Mouse (Mus musculus) kidney, adult 10 weeks (tissue): ENCODE results near the gene Mgat2. TPM values are rescaled to one million over a fixed set of nuclear protein-coding genes. Genes with fewer than 3 reads are reported as not detected.

Experiments
- polyA plus RNA-seq: library from polyadenylated mRNA; stranded (reverse); fragments of 350-450 nt; fragmentation: Illumina TruSeq; extraction: RNeasy Lipid Tissue Mini Kit (QIAGEN cat#74804); gene quantifications from one replicate; pipeline ENCODE4 v1.2.3, GENCODE M21; 2014; ENCODE audit warnings: low read depth, low replicate concordance

The Mgat2 gene
- polyA plus RNA-seq = 195 TPM

DNA sequence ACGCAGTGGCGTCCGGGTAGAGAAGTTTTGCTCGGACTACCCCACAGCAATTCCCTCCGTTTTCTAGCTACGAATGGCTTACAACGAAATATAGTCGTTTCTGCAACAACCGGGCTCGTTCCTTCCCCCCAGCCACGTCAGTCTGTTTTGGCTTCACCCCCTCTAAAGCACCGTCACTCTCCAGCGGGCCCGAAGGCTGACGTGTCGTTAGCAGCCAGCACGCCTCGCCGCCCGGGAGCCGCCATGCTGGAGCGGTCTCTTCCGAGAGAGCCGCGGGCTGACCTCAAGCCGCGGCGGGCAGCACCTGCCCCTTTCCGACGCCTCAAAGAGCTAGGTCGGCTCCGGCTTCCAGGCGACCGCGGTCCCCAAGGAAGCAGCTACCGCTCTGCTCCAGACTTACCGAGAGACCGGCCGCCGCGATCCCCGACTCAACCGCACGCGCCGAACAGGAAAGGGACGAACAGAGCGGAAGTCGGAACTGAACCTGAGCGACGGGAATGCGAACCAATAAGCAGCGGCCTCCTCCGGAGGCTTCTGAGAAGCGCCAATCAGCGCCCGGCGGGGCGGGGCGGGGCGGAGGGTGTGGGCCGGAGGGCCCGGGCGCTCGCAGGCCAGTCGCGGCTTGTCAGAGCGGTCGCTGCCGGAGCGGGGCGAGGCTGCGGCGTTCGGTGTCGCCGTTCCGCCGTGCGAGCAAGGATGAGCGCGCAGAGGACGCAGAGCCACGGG is at the start of gene Mgat2, which contains the start of gene Rpl36al:
Mgat2 (plus strand) TSS at position 575 of the 726 bp plus-strand sequence.
Rpl36al (minus strand) TSS at position 501 of the 726 bp plus-strand sequence.

DNA sequence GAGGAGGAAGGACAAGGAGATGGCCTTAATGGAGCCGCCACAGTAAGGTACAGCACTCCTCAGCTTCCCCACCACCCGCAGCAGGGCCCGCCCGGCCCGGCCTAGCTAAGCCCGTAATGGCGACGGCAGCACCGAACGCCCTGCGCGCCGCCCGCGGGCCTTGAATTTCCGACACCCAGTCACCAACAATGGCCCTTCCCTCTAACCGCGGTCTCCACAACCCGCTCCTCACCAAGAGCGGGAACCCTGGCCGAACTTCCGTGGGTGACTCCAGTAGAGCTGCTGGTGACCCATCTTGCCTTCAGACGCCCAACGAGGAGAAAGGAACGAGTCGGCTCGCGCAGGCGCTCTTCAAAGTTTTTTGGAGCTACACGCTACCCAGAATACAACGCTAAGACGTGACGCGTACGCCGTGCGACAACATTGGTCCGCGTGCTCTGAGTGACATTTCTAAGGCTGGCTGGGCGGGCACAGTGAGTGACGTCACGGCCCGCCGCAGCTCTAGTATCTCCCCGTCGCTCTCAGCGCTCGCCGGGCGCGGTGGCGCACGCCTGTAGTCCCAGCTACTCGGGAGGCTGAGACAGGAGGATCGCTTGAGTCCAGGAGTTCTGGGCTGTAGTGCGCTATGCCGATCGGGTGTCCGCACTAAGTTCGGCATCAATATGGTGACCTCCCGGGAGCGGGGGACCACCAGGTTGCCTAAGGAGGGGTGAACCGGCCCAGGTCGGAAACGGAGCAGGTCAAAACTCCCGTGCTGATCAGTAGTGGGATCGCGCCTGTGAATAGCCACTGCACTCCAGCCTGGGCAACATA is 25.0 kb upstream of the Mgat2 start, which contains the start of gene Rps29:
Rps29 (minus strand) TSS at position 422 of the 813 bp plus-strand sequence.

GRCm38 (mm10) chr12:69168461-69169106 is 15.4 kb upstream of the Mgat2 start, which contains the start of gene Lrr1:
Gene Lrr1, plus strand, starts transcription at chr12:69168814.

DNA sequence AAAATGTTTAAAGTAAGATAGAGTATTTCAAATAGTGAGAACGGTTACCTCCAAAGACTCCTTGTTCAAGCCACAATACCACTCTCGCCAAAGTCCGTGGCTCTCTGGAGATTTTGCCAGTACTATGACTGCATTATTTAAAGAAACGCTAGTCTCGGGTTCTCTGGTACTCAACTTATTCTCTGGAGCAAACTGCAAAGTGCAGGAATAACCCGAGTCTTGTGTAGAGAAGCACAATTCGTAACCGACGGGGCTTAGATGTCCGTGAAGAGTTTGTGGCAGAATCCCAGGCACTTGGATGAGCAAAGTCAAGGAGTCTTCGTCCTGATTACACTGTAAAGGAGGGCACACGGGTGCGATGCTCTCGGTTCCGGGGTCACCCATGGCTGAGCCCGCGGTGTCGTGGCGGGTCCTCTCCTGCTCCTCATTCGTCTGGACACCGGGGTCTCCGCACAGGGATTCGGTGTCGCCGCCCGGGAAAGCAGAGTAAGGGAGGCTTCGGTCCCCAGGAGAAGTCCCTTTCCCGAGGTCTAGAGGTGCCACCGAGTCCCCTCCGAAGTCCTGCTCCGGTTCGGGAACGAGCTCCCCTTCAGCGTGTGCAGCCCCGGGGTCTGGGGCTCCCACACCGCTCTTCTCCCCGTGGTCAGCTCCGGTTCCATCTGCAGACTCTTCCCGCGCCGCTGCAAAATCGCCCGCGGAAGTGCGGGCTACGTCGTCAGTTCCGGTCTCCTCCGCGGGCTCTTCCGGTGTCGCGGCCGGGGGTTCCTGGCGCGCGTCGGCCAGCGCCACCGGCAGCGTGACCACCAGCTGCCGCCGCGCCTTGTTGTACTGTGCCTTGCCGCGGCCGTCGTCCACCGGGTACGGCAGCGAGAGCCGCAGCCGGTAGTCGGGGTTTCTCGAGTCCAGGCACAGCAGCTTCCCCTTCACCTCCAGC is 12.8 kb downstream of the Mgat2 start, which contains the start of gene Gm49383:
Gm49383 (minus strand) TSS at position 661 of the 934 bp plus-strand sequence.

DNA sequence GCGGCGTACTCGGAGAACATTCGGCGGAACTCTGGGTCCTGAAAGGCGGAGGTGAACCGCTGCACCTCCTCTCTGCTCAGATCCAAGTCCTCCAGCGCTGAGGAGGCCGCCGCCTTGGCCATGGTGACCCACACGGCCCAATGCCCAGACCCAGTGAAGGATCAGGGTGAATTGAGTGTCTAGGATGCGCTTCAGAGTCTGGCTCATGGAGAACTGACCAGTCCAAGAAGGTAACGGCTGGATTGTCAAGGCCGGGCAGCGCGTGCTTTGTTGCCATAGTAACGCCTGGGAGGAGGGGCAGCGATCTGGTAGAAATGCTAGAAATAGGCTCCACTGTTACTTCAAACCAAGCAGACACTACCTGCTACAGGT is 14.2 kb downstream of the Mgat2 start, which contains the start of gene Dnaaf2:
Dnaaf2 (minus strand) TSS at position 266 of the 372 bp plus-strand sequence.

GRCm38 (mm10) chr12:69204052-69204833 is 20.3 kb downstream of the Mgat2 start, which contains the start of gene Gm49384:
Gene Gm49384, minus strand, starts transcription at chr12:69204267.

DNA sequence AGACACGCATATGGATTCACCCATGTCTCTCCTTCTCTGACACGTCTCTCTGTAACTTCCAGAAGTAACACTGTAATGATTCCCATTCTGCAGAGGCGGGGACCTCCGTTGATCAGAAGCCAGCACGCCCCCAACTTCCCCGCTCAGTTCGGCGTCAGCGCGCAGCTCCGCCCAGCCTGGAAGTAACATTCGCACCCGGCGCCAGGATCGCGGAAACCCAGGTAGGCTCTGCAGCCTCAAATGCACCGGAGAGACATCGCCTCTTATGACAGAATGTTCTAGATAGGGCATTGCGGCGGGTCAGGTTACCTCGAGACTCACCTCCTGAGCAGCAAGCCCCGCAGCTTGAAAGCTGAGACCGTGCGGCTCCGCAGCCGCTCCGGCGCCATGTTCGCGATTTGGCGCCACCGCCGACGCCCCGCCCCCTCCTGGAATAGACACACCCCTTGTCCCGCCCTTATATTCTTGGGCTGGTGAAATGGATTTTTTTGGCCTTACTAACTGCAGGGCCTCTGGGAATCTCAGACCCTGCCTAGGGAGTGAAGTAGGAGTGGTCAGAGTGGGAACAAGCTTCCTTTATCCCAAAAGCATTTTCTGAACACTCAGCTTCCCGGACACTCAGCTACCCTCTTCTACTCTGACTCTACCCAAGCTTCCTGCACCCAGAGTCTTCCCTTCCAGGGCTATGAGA is 44.0 kb downstream of the Mgat2 start, which contains the start of gene Pole2:
Pole2 (minus strand) TSS at position 420 of the 691 bp plus-strand sequence.

Other genes starting within 250 kb of the Mgat2 start
- 36.7 TPM for gene Rps29, start 25.0 kb upstream of the Mgat2 start, polyA plus RNA-seq
- not detected for gene Lrr1, start 15.3 kb upstream of the Mgat2 start, polyA plus RNA-seq
- 161 TPM for gene Rpl36al, start 74 bp upstream of the Mgat2 start, polyA plus RNA-seq
- gene Gm49383, start 12.9 kb downstream of the Mgat2 start, polyA plus RNA-seq = 3.4 TPM
- gene Dnaaf2, start 14.3 kb downstream of the Mgat2 start, polyA plus RNA-seq = 1.6 TPM
- gene Gm49384, start 20.1 kb downstream of the Mgat2 start, polyA plus RNA-seq = 9.1 TPM
- 4.6 TPM for gene Pole2, start 44.0 kb downstream of the Mgat2 start, polyA plus RNA-seq
- 11.8 TPM for gene Klhdc1, start 57.0 kb downstream of the Mgat2 start, polyA plus RNA-seq
- gene Klhdc2, start 112.5 kb downstream of the Mgat2 start, polyA plus RNA-seq = 131 TPM
- gene Nemf, start 173.0 kb downstream of the Mgat2 start, polyA plus RNA-seq = 87.2 TPM
- 57.1 TPM for gene Arf6, start 188.0 kb downstream of the Mgat2 start, polyA plus RNA-seq
- gene Gm9887, start 188.3 kb downstream of the Mgat2 start, polyA plus RNA-seq = not detected